Mouse (Mus musculus) liver, embryonic 11.5 days (tissue): ENCODE data around the gene Gm960. TPM values are rescaled to one million over a fixed set of nuclear protein-coding genes. Genes with fewer than 3 reads are reported as not detected.

ENCODE experiments used
- ATAC-seq: fragments of 200-750 bp; cut with Nextera tagmentation; replicated peaks from 2 replicates; pipeline ENCODE4 v1.8.0; 2017; ENCODE audit warnings: moderate number of reproducible peaks, mild to moderate bottlenecking, moderate TSS enrichment, moderate library complexity; ENCODE audit not compliant: low FRiP score
- DNase-seq: peaks from one replicate; pipeline ENCODE4 v3.0.0-alpha.2; 2017; ENCODE audit warnings: low spot score
- H3K27ac ChIP-seq: fragments of 300-500 bp; sonication (generic); 2 replicates; pipeline ENCODE4 v1.5.1; 2014; ENCODE audit warnings: mild to moderate bottlenecking, low read depth, low read length, control low read depth
- H3K27me3 ChIP-seq: fragments of 300-500 bp; sonication (generic); replicated peaks from 2 replicates; pipeline ENCODE4 v1.6.1; 2014; ENCODE audit warnings: low read length, mixed read lengths; ENCODE audit not compliant: control insufficient read depth, insufficient read depth
- H3K36me3 ChIP-seq: fragments of 300-500 bp; sonication (generic); 2 replicates; pipeline ENCODE4 v1.6.1; 2014; ENCODE audit warnings: mild to moderate bottlenecking, low read length, moderate library complexity, mixed read lengths; ENCODE audit not compliant: control insufficient read depth, insufficient read depth
- H3K4me1 ChIP-seq: fragments of 300-500 bp; sonication (generic); replicated peaks from 2 replicates; pipeline ENCODE4 v1.6.1; 2014; ENCODE audit warnings: low read length, mixed read lengths; ENCODE audit not compliant: control insufficient read depth, insufficient read depth
- H3K4me2 ChIP-seq: fragments of 300-500 bp; sonication (generic); 2 replicates; pipeline ENCODE4 v1.6.1; 2014; ENCODE audit warnings: mild to moderate bottlenecking, control low read depth, moderate library complexity
- H3K4me3 ChIP-seq: fragments of 300-500 bp; sonication (generic); 2 replicates; pipeline ENCODE4 v1.5.1; 2014; ENCODE audit warnings: low read depth, low read length, control low read depth
- H3K9ac ChIP-seq: fragments of 300-500 bp; sonication (generic); 2 replicates; pipeline ENCODE4 v1.6.1; 2014; ENCODE audit warnings: low read depth, low read length, control low read depth
- H3K9me3 ChIP-seq: fragments of 300-500 bp; sonication (generic); 2 replicates; pipeline ENCODE4 v1.6.1; 2016; ENCODE audit warnings: low read length, inconsistent platforms, mixed read lengths; ENCODE audit not compliant: control insufficient read depth
- WGBS: fragments of 180-500 bp; shearing (Covaris S2); extraction: QIAGEN DNeasy Blood & Tissue Kit; methylation state at CpG from one replicate; pipeline ENCODE4 v1.1.7; 2014; 5-methylcytosine and 5-hydroxymethylcytosine counted together
- polyA plus RNA-seq: library from polyadenylated mRNA; unstranded; fragments of >200 nt; fragmentation: Nextera tagmentation; extraction: Ambion mirVana; gene quantifications from 2 replicates; pipeline ENCODE4 v1.2.1, GENCODE M21; 2014

The Gm960 gene
- polyA plus RNA-seq, 1 experiment from 2014 or later = 2.0 TPM

DNA sequence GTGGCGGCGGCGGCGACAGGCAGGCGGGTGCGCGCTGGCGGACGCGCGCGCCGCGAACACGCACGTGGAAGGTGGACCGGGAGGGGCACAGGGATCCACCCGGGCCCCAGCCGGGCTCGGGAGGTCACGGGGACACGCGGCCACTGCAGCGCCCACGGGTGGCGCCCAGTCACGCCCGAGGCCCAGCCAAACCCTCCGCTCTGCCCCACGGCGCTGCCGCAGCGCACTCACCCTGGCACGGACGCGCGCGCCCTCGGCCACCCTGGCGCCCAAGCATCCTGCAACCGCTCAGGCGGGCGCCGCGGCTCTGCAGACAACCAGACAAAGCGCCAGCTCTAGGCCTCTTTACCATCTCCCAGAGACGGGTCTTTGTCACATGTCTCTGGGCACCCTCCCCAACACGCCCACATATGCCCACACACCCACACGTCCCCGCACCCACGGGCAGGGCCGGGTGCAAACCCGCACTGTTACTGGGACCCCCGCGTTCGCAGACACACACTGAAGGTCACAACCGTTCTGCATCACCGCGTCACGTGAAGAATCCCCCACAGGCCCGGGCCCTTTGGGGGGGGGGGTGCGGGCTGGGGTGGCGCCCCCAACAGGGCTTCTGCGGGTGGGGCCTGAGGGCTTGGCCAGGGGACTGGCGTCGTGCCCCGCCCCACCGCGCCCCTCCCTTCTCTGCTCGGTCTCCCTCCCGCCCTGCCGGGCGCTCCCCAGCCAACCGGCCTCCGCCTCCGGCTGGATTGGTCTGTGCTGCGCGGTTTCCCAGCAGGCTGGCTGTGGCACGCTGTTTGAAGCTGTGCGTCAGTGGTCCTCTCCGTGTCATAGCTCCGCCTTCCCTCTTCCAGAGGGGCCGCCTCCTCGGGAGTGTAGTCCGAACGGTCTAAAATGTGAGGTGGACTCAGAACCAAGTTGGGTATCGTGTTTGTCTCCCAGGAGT, 83.0 kb downstream of the Gm960 start, which contains the start of gene Lrfn4:
Gene Lrfn4 (minus strand): TSS at position 517 of the 943 bp plus-strand sequence.
- peak; percentile 86 for DNase-seq

DNA sequence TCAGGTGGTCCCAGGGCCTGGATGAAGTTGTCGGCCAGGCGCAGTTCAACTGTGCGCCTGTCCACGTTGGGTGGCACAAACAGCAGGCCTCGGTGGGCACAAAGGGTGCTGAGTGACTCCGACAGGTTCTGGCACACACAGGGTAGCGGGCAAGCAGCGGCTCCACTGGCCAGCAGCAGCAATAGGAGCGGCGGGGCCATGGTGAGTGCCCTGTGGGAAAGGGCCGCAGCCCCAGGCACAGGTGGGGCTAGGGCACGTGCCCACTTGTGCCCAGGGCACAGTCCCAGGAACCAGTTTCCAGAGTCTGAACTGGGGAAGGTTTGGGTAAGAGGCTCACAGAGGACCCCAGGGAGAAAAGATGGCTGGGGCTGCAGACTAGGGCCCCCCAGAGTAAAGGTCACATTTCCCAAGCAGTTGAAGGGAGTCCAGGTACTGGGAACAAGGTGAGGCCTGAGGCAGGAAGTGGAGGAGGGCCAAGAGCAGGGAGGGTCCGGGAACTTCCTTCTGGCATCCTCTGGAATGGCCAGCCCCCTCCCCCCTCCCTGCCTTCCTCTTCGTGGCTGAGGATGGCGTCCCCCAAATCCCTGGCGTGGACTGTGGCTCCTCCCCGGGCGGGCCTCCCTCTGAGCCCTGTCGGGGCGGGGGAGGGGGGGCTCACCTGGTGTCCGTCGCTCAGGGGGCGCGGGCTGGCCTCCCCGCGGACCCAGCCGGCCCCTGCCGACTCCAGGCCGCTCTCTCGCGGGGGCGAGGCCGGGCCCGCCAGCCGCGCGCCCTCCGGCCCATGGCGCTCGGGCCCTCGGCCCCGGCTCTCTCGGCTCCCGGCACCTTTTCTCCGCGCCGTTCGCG, 83.9 kb downstream of the Gm960 start:
- peak overlapping the region; percentile 98 for H3K4me2 ChIP-seq
- peak overlapping the region; percentile 79 for H3K9ac ChIP-seq
- peaks cover 18% of the 10 kb centered on the region for H3K27me3 ChIP-seq
- H3K4me3 ChIP-seq = peak overlapping the region; percentile 77
- H3K4me1 ChIP-seq = peaks cover 7% of the 10 kb centered on the region
- ATAC-seq = no peak
- 22% methylated on average over 41 of the region's 49 CpGs for WGBS
- H3K36me3 ChIP-seq = peaks cover 3% of the 10 kb centered on the region; the same call in 1 of the 2 replicates
- H3K9me3 ChIP-seq = no peaks in the 10 kb centered on the region
- DNase-seq = peak; percentile 49
- H3K27ac ChIP-seq = peak overlapping the region; percentile 78

More for the DNA sequence above, 83.0 kb downstream of the Gm960 start, which contains the start of gene Lrfn4:
- WGBS = under 1% methylated on average over 79 of the region's 87 CpGs
- H3K4me3 ChIP-seq = peak within 1 kb of the TSS; percentile 77
- peaks cover 5% of the 10 kb centered on the region for H3K36me3 ChIP-seq
- ATAC-seq = peak; percentile 91
- H3K27ac ChIP-seq = peak within 1 kb of the TSS; percentile 78
- H3K9ac ChIP-seq = peak within 1 kb of the TSS; percentile 79
- H3K4me1 ChIP-seq = peaks cover 7% of the 10 kb centered on the region
- peaks cover 18% of the 10 kb centered on the region for H3K27me3 ChIP-seq
- no peaks in the 10 kb centered on the region for H3K9me3 ChIP-seq
- H3K4me2 ChIP-seq = peak within 1 kb of the TSS; percentile 98

DNA sequence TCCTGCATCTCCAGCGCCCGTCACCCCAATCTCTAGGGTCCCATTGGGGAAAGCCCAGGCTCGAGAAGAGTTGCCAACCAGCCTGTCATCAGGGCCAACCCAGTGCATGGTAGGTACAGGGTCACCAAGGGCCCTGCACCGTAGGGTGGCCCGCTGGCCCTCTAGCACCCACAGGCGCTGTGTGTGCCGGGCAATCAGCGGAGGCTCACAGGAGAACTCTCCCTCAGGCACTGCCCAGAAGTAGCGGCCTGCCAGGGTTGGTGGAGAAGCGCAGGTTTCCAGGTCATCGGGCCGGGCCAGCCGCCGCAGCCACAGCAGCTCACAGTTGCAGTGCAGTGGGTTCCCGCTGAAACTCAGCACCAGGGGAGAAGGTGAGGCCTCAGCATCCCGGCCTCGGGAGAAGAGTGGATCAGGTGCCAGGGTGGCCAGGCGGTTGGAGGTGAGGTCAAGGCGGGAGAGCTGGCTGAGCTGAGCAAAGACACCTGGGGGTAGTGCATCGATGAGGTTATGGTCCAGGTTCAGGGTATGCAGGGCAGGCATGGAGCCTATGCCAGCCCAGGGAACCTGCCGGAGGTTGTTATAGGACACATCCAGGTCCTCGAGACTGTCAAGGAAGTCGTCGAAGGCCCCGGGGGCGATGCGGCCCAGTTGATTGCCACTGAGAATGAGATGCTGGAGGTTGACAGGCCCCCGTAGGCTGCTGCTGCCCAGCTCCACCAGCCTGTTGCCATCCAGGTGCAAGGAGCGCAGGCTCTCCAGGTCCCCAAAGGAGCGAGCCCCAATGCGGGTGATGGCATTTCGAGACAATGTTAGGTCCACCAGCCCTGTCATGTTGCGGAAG, 84.8 kb downstream of the Gm960 start:
- peaks cover 18% of the 10 kb centered on the region for H3K27me3 ChIP-seq
- H3K27ac ChIP-seq = no peak overlapping the region
- WGBS = 89% methylated on average over 33 of the region's 33 CpGs
- DNase-seq (no peak), ATAC-seq (no peak)
- peak overlapping the region; percentile 98 for H3K4me2 ChIP-seq
- no peak overlapping the region for H3K9ac ChIP-seq
- H3K9me3 ChIP-seq = no peaks in the 10 kb centered on the region
- H3K4me1 ChIP-seq = peaks cover 7% of the 10 kb centered on the region
- peaks cover 3% of the 10 kb centered on the region; the same call in 1 of the 2 replicates for H3K36me3 ChIP-seq
- peak overlapping the region; percentile 77 for H3K4me3 ChIP-seq

DNA sequence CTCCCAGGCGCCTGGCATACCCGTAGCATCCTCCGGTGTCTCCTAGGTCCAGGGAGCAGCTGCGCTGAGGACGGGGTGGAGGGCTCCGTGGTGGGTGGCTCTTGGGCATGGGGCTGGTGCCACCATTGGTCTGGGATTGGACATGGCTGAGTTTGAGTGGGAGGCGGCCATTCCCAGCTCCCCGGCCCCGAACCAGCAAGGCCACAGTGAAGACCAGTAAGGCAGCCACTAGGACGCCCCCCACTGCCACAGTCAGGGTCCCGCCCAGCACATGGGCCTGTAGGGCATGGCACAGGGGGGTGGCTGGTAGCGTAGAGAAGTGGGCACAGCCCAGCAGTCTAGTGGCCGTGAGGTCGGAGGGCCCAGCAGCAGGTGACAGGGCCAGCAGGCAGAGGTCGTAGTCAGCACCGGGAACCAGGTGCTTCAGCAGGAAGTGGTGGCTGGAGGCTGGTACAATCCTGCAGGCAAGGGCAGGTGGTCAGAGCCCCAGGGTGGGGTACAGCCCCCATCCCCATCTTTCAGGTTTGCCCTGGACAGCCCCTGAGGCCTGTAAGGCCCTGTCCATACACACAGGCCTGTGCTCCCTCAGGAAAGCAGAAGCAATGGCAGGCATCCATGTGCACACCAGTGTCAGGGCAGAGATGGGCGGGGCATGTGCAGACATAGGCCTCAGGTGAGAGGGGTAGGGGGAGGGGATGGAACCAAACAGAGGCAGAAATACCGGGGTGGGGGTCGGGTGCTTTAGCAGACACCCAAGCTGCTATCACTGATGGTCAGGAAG, 86.1 kb downstream of the Gm960 start:
- Histone ChIP-seq H3K27ac (no peak overlapping the region), H3K4me2 (no peak overlapping the region), H3K9ac (no peak overlapping the region), H3K27me3 (peaks cover 18% of the 10 kb centered on the region), H3K4me1 (peaks cover 7% of the 10 kb centered on the region), H3K9me3 (no peaks in the 10 kb centered on the region), H3K36me3 (peaks cover 3% of the 10 kb centered on the region; the same call in 1 of the 2 replicates), H3K4me3 (no peak overlapping the region)
- WGBS = 91% methylated on average over 19 of the region's 19 CpGs
- DNase-seq (no peak), ATAC-seq (no peak)

DNA sequence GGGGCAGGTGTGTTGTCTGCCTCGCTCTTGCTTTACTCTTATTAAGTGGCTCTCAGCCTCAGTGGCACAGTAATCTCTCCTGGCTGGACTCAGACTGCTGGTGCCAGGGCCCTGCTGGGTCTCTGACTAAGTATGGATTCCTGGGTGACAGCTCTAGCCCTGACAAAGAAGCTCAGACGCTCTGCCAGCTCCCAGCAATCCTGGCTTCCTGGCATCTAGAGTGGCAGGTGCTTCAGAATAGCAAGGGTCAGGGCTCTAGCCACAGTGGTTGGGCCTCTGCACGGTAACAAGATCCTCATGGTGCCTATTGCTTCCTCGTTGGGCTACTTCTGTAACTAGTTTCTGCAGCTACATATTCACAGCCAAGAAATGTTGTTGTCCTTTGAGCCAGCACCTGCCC, 88.4 kb downstream of the Gm960 start:
- Histone ChIP-seq H3K27ac (no peak overlapping the region), H3K36me3 (peaks cover 3% of the 10 kb centered on the region; the same call in 1 of the 2 replicates), H3K9ac (no peak overlapping the region), H3K4me1 (peaks cover 6% of the 10 kb centered on the region), H3K4me3 (no peak overlapping the region), H3K27me3 (peaks cover 13% of the 10 kb centered on the region), H3K9me3 (no peaks in the 10 kb centered on the region), H3K4me2 (no peak overlapping the region)
- 62% methylated on average over 4 of the region's 4 CpGs for WGBS
- DNase-seq = no peak
- no peak for ATAC-seq

DNA sequence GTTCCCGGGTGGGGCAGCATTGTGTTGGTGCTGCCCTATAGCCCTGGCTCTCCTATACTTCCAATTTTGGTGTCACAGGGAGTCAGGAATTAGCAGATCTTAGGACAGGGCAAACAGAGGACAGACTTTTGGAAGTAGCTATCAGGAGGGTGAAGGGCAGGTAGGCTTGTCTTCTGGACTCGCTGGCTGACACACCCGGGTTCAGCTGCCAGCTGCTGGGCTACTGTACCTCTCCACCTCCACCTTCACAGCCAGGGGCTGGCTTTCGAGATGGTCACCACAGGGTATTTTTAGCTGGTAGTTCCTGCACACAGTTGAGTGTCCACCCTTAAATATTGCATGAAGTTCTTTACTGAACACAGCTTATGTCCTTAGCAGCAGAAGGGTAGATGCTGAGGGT, 90.0 kb downstream of the Gm960 start:
- DNase-seq = no peak
- peaks cover 3% of the 10 kb centered on the region; the same call in 1 of the 2 replicates for H3K36me3 ChIP-seq
- 81% methylated on average over 4 of the region's 4 CpGs for WGBS

DNA sequence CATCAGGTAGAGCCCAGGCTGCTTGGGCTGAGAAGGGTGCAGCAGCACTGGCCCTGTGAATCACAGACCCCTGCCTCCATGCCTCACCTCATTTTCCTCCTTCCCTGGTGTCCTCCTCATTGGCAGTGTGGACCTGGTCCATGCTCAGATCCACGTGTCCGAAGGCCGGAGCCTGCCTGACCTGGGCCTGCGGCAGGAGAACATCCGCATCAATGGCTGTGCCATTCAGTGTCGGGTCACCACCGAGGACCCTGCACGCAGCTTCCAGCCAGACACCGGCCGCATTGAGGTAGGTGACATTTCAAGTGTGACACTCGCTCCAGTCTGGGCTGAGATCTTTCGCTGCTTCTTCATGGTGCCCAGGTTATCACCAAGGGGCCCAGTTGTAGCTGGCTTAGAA, 91.1 kb downstream of the Gm960 start:
- Histone ChIP-seq H3K27ac (no peak overlapping the region), H3K27me3 (no peaks in the 10 kb centered on the region), H3K9ac (no peak overlapping the region), H3K36me3 (peaks cover 3% of the 10 kb centered on the region; the same call in 1 of the 2 replicates), H3K4me2 (no peak overlapping the region), H3K4me1 (peaks cover 14% of the 10 kb centered on the region), H3K9me3 (no peaks in the 10 kb centered on the region), H3K4me3 (no peak overlapping the region)
- ATAC-seq = no peak
- no peak for DNase-seq
- WGBS = 91% methylated on average over 12 of the region's 12 CpGs

More for the DNA sequence above, 90.0 kb downstream of the Gm960 start:
- Histone ChIP-seq H3K4me1 (peaks cover 14% of the 10 kb centered on the region), H3K27me3 (no peaks in the 10 kb centered on the region), H3K27ac (no peak overlapping the region), H3K9me3 (no peaks in the 10 kb centered on the region), H3K4me3 (no peak overlapping the region), H3K4me2 (no peak overlapping the region), H3K9ac (no peak overlapping the region)
- no peak for ATAC-seq
